Mouse (Mus musculus) limb, embryonic 10.5 days (tissue): ENCODE measurements around the gene Trim26. TPM values are rescaled to one million over a fixed set of nuclear protein-coding genes. Genes with fewer than 3 reads are reported as not detected.

Experiments used
- DNase-seq: peaks from one replicate; pipeline ENCODE4 v3.0.0-alpha.2; 2017; ENCODE audit warnings: low spot score
- H3K27ac ChIP-seq: fragments of 300-500 bp; sonication (generic); 2 replicates; pipeline ENCODE4 v1.5.1; 2016; ENCODE audit warnings: mild to moderate bottlenecking
- H3K27me3 ChIP-seq: fragments of 300-500 bp; sonication (generic); 2 replicates; pipeline ENCODE4 v1.6.1; 2016; ENCODE audit warnings: low read depth, mild to moderate bottlenecking; ENCODE audit not compliant: poor library complexity, severe bottlenecking
- H3K36me3 ChIP-seq: fragments of 300-500 bp; sonication (generic); 2 replicates; pipeline ENCODE4 v1.6.1; 2016; ENCODE audit warnings: mild to moderate bottlenecking, moderate library complexity
- H3K4me1 ChIP-seq: fragments of 300-500 bp; sonication (generic); 2 replicates; pipeline ENCODE4 v1.6.1; 2016
- H3K4me3 ChIP-seq: fragments of 300-500 bp; sonication (generic); 2 replicates; pipeline ENCODE4 v1.5.1; 2016; ENCODE audit warnings: mild to moderate bottlenecking, moderate library complexity
- H3K9me3 ChIP-seq: fragments of 300-500 bp; sonication (generic); replicated peaks from 2 replicates; pipeline ENCODE4 v1.6.1; 2016; ENCODE audit warnings: mild to moderate bottlenecking
- WGBS: fragments of 180-500 bp; shearing (Covaris S2); methylation state at CpG from one replicate; pipeline ENCODE4 v1.1.7; 2016; 5-methylcytosine and 5-hydroxymethylcytosine counted together
- polyA plus RNA-seq: library from polyadenylated mRNA; unstranded; fragments of >200 nt; fragmentation: Nextera tagmentation; extraction: Ambion mirVana; gene quantifications from 2 replicates; pipeline ENCODE4 v1.2.1, GENCODE M21; 2016

Trim26 gene
- polyA plus RNA-seq, 1 experiment from 2014 or later, result 48.1 TPM

DNA sequence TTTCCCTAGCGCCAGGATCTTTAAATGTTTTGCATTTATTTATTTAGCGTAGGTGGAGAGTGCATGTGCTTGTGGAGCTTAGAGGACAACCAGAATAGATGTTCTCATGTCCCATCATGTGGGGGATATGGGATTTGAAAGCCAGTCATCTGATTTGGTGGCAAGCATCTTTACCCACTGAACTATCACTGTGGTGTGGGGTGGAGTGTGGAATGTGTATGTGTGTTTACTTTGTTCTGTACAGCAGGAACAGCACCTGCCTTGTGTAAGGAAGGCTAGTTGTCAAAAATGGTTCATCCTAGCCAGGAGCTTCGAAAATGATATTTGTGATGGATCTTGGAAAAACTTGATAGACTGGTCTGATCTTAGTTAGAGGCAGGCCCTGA is 514 bp upstream of the Trim26 start:
- 21% methylated on average over 3 of the region's 3 CpGs for WGBS
- Histone ChIP-seq H3K9me3 (no peaks in the 10 kb centered on the region), H3K4me1 (peaks cover 9% of the 10 kb centered on the region), H3K4me3 (peak overlapping the region; percentile 76), H3K27me3 (no peaks in the 10 kb centered on the region), H3K36me3 (no peaks in the 10 kb centered on the region), H3K27ac (peak overlapping the region; percentile 95)
- no peak for DNase-seq

DNA sequence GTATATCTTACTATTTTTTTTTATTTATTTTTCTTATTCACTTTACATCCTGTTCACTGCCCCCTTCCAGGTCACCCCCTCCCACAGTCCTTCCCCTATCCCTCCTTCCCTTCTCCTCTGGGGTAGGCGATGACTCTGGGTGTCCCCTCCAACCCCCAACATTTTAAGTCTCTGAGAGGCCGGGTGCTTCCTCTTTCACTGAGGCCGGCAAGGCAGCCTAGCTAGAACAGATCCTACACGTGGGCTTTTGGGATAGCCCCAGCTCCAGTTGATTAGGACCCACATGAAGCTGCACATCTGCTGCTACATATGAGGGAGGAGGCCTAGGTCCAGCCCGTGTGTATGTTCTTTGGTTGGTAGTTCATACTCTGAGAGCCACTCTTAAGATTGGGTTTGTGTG is 2.1 kb downstream of the Trim26 start:
- Histone ChIP-seq H3K4me3 (no peak overlapping the region), H3K9me3 (no peaks in the 10 kb centered on the region), H3K27me3 (no peaks in the 10 kb centered on the region), H3K27ac (no peak overlapping the region), H3K36me3 (no peaks in the 10 kb centered on the region), H3K4me1 (peaks cover 9% of the 10 kb centered on the region)
- WGBS, result 81% methylated on average over 5 of the region's 5 CpGs
- no peak for DNase-seq

DNA sequence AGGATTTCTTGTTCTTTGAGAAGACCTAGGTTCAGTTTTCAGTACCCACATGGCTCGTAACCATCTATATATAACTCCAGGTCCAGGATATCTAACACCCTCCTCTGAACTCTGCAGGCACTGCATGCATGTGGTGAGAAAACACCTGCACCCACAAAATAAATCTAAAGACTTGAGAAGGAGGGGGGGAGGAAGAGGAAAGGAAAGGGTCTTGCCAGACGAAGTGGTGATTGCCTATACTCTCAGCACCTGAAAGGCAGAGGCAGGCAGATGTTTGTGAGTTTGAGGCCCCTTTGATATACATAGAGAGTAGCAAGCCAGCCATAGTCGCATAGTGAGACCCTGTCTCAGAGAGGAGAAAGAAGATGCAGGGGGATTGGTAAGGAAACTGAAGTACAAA is 3.0 kb downstream of the Trim26 start:
- 78% methylated on average over 3 of the region's 3 CpGs for WGBS

DNA sequence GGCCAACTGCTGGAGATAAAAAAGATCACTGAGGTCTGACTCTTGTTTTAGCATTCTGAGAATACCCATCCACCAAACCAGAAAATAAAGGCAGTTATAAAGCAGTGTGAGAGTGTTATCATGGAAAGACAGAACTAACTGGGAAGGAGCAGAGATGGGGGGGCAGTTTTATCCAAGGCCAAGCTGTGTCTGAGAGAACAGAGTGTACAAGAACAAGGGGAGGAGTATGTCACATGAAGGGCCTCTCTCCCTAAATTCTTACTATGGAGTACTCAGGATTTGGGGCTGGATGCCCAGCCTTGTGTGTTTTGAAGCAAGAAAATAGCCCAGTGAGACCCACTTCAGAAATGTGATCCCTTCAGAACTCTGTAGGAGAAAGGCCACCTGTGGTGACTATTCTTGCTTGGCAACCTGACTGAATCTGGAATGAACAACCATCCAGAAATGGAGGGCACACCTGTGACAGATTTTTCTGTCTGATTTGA is 4.1 kb downstream of the Trim26 start:
- Histone ChIP-seq H3K4me3 (no peak overlapping the region), H3K27ac (no peak overlapping the region), H3K36me3 (no peaks in the 10 kb centered on the region), H3K27me3 (no peaks in the 10 kb centered on the region), H3K4me1 (peaks cover 11% of the 10 kb centered on the region), H3K9me3 (no peaks in the 10 kb centered on the region)
- no peak for DNase-seq

More for the DNA sequence above, 3.0 kb downstream of the Trim26 start:
- Histone ChIP-seq H3K4me3 (no peak overlapping the region), H3K27ac (no peak overlapping the region), H3K9me3 (no peaks in the 10 kb centered on the region), H3K36me3 (no peaks in the 10 kb centered on the region), H3K4me1 (peaks cover 14% of the 10 kb centered on the region), H3K27me3 (no peaks in the 10 kb centered on the region)
- DNase-seq, result no peak

DNA sequence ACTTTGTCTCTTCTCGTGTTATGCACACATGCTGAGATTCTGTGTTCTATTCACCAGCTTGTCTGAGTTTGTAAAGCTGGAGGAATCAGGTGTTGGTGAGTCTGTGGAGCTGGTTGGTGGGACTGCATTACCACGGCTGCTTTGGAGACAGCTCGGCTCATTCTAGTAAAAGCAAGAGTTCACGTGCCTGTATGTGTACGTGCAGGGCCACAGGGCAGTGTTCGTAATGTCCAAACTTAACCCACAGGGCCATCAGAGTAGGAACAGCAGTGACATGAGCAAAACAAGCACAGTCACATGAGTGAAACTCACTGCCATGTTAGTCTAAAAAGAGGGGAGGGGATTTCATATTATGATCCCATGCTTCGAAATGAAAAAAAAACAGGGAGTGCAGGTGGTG is 6.8 kb downstream of the Trim26 start:
- no peak for DNase-seq
- H3K27me3 ChIP-seq, result no peaks in the 10 kb centered on the region

DNA sequence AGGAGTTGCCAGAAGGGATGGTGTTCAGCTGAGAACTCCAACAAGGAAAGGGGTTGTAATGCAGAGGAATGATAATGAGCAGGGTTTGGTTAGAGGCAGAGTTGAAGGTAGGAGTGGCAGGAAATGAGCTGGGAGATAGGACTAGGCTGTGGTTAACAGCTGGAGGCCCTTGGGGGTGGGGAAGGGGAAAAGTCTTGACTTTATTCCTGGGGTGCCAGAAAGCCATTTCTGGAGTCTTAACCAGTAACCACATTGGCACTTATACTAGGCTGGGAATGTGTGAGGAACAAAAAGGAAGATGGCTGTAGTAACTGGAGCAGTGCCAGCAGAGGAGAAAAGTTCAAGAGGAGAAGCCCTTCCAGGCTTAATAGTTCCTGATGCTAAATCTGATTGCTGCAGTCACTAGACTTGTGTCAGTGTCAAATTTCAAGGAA is 7.4 kb downstream of the Trim26 start:
- H3K4me3 ChIP-seq, result no peak overlapping the region
- H3K4me1 ChIP-seq, result peaks cover 5% of the 10 kb centered on the region; the same call in 1 of the 2 replicates
- H3K27me3 ChIP-seq, result no peaks in the 10 kb centered on the region
- H3K27ac ChIP-seq, result no peak overlapping the region
- no peak for DNase-seq
- peaks cover 8% of the 10 kb centered on the region; the same call in 1 of the 2 replicates for H3K36me3 ChIP-seq
- H3K9me3 ChIP-seq, result no peaks in the 10 kb centered on the region

More for the DNA sequence above, 6.8 kb downstream of the Trim26 start:
- H3K27ac ChIP-seq, result no peak overlapping the region
- H3K4me3 ChIP-seq, result no peak overlapping the region
- no peaks in the 10 kb centered on the region for H3K9me3 ChIP-seq
- 84% methylated on average over 7 of the region's 7 CpGs for WGBS
- H3K36me3 ChIP-seq, result peaks cover 8% of the 10 kb centered on the region; the same call in 1 of the 2 replicates
- peaks cover 5% of the 10 kb centered on the region; the same call in 1 of the 2 replicates for H3K4me1 ChIP-seq

DNA sequence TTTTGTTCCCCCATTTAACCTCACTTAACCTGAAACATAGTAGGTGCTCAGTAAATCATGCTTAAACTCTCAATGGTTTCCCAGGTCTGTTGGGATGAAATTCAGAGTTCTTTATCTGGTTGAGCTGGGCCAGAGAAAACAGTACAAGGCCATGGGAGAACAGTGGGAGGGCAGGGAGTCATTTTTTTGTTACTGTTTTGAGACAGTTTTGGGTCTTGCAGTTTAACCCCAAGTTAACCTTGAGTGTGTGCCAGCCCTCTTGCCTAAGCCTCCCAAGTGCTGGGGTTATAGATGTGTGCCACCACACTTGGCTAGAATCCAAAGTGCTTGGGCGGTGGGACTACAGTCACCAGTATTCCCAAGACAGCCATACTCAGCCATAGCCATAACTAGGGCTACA is 7.8 kb downstream of the Trim26 start:
- 97% methylated on average over 1 of the region's 1 CpGs for WGBS
- no peaks in the 10 kb centered on the region for H3K9me3 ChIP-seq
- H3K27me3 ChIP-seq, result no peaks in the 10 kb centered on the region
- H3K27ac ChIP-seq, result no peak overlapping the region
- no peak overlapping the region for H3K4me3 ChIP-seq
- H3K36me3 ChIP-seq, result peaks cover 8% of the 10 kb centered on the region; the same call in 1 of the 2 replicates
- no peak for DNase-seq
- H3K4me1 ChIP-seq, result peaks cover 5% of the 10 kb centered on the region; the same call in 1 of the 2 replicates

DNA sequence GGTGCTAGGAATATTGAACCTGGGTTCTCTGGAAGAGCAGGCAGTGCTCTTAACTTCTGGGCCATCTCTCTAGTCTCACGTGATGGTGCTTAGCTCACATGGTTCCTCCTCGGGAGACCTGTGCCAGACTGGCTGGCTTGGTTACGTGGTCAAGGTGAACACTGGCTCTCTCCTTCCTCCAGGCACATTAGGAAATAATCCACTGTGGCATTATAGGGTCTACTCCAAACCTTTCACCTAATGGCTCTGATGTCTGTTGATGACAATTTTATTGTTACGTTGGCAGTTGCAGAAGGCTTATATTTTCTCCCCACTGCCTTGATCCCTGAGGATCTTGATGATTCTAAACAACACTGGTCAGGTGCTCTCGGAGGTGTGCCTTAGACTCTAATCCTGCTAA is 12.0 kb downstream of the Trim26 start:
- H3K27me3 ChIP-seq, result no peaks in the 10 kb centered on the region
- peaks cover 43% of the 10 kb centered on the region for H3K36me3 ChIP-seq
- no peaks in the 10 kb centered on the region for H3K9me3 ChIP-seq
- H3K27ac ChIP-seq, result no peak overlapping the region
- no peak for DNase-seq
- peaks cover 5% of the 10 kb centered on the region; the same call in 1 of the 2 replicates for H3K4me1 ChIP-seq
- H3K4me3 ChIP-seq, result no peak overlapping the region
- 84% methylated on average over 5 of the region's 5 CpGs for whole genome bisulfite sequencing

DNA sequence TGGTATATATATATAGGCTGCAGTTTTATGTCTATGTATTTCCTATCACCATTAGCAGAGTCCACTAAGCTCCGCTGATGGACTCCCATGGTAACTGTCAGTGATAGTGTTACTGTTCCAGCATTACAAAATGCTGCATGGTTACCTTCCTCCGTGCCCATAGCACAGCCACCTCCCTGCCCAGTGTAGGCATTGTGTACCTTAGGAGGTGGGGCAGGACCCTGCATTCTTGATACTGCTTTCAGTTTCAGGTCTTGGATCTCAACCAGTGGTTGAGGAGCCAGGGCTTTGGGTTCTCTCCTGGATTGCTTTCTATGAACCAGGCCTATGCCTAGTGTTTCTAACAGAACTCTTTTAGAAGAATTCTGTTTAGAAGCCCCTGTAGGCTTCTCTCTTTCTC is 13.1 kb downstream of the Trim26 start:
- H3K4me3 ChIP-seq, result no peak overlapping the region
- no peak overlapping the region for H3K27ac ChIP-seq
- H3K36me3 ChIP-seq, result peaks cover 54% of the 10 kb centered on the region
- H3K9me3 ChIP-seq, result no peaks in the 10 kb centered on the region
- no peak for DNase-seq
- no peaks in the 10 kb centered on the region for H3K27me3 ChIP-seq
- no peaks in the 10 kb centered on the region for H3K4me1 ChIP-seq
- 96% methylated on average over 2 of the region's 2 CpGs for WGBS

DNA sequence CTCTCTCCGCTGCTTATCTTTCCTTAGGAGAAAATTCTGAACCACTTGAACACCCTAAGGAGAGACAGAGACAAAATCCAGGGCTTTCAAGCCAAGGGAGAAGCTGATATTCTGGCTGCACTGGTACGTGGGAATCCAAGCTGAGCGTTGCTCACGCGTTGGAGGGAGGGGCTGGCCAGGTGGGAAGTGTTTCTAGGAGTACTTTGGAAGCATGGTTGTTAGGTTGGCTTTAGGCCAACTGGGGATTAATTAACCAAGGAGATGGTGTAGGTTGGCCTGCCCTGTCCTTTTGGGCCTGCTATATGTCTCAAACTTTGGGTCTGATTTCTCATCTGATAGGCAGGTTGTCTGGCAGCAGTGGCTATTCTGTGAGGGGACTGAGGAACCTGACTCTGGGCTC is 14.3 kb downstream of the Trim26 start:
- Histone ChIP-seq H3K4me3 (no peak overlapping the region), H3K27ac (no peak overlapping the region), H3K36me3 (peaks cover 62% of the 10 kb centered on the region), H3K9me3 (no peaks in the 10 kb centered on the region), H3K4me1 (no peaks in the 10 kb centered on the region), H3K27me3 (no peaks in the 10 kb centered on the region)
- DNase-seq, result no peak
- WGBS, result 85% methylated on average over 5 of the region's 5 CpGs

DNA sequence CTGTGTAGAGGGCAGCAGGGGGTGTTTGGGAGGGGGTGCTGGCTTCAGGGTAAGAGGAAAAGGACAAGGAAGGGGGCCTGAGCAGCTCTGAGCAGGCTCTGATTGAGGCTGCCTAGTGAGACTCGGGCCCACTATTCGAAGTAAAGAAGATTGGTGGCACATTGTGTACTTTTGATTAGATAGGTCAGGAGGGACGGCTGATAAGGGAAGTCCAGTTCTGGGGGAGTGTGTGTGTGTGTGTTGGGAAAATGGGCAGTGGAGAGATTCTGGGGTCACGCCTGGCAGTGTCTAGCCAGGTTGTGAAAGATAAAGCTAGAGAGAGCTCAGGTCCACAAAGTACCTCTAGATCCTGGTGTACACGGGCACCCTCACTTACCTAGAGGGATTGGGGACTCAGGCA is 14.7 kb downstream of the Trim26 start:
- Histone ChIP-seq H3K36me3 (peaks cover 62% of the 10 kb centered on the region), H3K4me3 (no peak overlapping the region), H3K27ac (no peak overlapping the region)

DNA sequence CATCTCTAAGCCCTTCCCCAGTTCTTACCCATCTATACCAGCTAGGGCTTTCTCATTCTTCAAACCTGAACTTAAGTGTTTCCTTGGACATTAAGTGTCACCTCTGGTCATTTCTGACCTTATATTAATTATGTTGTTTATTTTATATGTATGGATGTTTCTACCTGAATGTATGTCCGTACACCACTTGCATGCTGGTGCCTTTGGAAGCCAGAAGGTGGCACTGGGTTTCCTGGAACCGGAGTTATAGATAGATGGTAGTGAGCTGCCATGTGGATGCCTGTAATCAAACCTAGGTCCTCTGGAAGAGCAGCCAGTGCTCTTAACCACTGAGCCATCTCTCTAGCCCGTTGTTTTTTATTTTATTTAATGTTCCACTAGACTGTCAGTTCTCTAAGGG is 18.6 kb downstream of the Trim26 start:
- peaks cover 93% of the 10 kb centered on the region for H3K36me3 ChIP-seq
- H3K9me3 ChIP-seq, result no peaks in the 10 kb centered on the region
- H3K27ac ChIP-seq, result no peak overlapping the region
- no peak overlapping the region for H3K4me3 ChIP-seq
- H3K4me1 ChIP-seq, result no peaks in the 10 kb centered on the region
- DNase-seq, result no peak
- no peaks in the 10 kb centered on the region for H3K27me3 ChIP-seq
- WGBS, result 93% methylated on average over 3 of the region's 3 CpGs

More for the DNA sequence above, 14.7 kb downstream of the Trim26 start:
- Histone ChIP-seq H3K4me1 (no peaks in the 10 kb centered on the region), H3K9me3 (no peaks in the 10 kb centered on the region), H3K27me3 (no peaks in the 10 kb centered on the region)
- no peak for DNase-seq
- WGBS, result 87% methylated on average over 5 of the region's 5 CpGs

DNA sequence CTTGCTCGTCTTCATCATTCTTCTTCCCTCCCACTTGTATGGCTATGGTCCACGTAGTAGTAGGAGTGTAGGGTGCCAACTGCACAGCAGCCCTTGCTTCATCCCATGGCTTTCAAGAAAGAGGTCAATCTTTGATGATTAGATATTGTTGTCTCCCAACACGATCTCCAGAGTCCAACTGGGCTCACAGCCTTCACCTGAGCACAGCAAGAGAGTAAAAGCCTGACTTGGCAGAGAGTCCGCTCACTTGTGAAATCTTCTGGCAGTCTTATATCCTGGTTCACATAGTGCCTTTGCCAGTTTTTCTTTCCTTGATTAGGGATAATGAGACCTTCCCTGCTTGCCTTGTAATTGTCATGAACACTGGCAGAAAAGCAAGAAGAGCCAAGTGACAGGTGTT is 19.3 kb downstream of the Trim26 start:
- Histone ChIP-seq H3K27me3 (no peaks in the 10 kb centered on the region), H3K4me3 (no peak overlapping the region), H3K27ac (no peak overlapping the region), H3K4me1 (no peaks in the 10 kb centered on the region), H3K36me3 (peaks cover 86% of the 10 kb centered on the region), H3K9me3 (no peaks in the 10 kb centered on the region)
- 94% methylated on average over 4 of the region's 4 CpGs for WGBS
- no peak for DNase-seq

DNA sequence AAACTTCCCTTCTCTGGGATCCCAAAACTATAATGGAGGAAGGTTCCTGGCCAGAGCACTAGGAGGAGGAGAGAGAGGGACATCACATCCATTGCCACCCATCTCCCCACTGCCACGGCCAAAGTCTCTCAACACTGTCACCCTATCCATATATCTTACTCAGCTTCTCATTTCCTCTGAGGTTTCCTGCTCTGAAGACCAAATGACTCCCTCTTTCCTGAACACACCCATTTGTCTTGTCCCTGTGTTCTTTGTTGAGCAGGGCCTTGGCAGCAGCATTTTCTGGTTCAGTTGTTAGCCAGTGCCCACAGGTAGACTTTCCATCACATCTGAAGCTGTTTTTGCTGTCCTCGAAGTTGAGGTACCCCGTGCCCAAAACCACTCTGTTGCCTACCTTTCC is 21.2 kb downstream of the Trim26 start:
- Histone ChIP-seq H3K4me1 (no peaks in the 10 kb centered on the region), H3K27me3 (no peaks in the 10 kb centered on the region), H3K9me3 (no peaks in the 10 kb centered on the region), H3K36me3 (peaks cover 66% of the 10 kb centered on the region), H3K27ac (no peak overlapping the region), H3K4me3 (no peak overlapping the region)
- 89% methylated on average over 3 of the region's 3 CpGs for WGBS
- DNase-seq, result no peak
